Mouse (Mus musculus) urinary bladder, adult 2 months (tissue): ENCODE results near the gene Apeh. TPM values are rescaled to one million over a fixed set of nuclear protein-coding genes. Genes with fewer than 3 reads are reported as not detected.

Experiments
- DNase-seq: peaks from one replicate; pipeline ENCODE4 v3.0.0; 2022; ENCODE audit warnings: low spot score
- polyA plus RNA-seq: library from polyadenylated mRNA; depleted of rRNA; stranded (reverse); fragments of >200 nt; gene quantifications from 2 replicates; pipeline ENCODE4 v1.2.3, GENCODE M21; 2012; rRNA removed

The Apeh gene
- polyA plus RNA-seq, 1 experiment, result 64.1 TPM

DNA sequence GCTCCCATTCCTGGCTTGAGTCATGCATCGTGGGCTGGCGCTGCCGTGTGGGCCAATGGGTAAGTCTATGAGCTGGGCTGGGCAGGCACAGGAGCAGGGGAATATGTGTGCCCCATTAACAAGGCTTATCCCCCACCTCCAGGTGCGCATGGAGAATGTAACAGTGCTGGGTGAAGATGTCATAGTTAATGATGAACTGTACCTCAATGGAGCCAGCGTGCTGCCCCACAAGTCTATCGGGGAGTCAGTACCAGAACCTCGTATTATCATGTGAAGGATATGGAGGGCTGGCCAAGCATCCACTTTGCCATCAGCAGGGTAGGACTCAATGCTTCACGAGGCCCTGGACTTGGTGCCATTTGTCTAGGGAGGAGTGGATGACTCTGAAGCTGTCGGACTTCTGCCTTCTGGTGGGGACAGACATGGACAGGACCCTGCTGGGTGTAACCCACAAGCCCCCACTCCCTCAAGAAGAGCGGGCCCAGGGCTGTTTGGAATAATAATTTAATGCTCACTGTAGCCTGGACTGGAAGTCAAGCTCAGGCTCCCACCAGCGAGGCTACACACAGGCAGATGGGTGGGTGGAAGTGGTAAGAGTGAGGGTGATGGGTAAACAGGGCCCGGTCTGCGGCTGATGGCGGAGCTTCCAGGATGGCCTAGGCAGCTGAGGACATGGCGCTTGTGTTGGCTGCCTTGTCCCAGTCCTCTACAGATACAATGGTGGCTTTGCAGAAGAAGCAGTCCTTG is 43.0 kb downstream of the Apeh start:
- DNase-seq, result no peak

DNA sequence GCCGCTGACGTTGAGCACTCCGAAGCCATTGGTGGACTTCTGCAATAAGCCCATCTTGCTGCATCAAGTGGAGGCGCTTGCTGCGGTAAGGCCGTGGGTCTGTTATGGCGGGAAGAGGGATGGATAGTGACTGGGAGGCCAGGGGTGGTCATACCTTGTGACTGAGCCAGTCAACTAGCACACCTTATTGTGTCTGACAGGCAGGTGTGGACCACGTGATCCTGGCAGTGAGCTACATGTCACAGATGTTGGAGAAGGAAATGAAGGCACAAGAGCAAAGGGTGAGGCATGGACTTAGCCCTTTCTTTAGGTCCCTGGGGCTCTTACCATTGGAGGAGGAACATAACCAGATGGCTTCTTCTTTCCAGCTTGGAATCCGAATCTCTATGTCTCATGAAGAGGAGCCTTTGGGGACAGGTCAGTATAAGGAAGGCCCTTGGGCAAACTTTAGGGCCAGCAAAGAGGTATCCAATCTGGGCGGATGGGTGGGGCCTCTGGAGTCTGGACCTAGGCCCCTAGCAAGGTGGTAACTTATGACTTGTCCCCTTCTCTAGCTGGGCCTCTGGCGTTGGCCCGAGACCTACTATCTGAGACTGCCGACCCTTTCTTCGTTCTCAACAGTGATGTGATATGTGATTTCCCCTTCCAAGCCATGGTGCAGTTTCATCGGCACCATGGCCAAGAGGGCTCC is 44.7 kb downstream of the Apeh start:
- no peak for DNase-seq

DNA sequence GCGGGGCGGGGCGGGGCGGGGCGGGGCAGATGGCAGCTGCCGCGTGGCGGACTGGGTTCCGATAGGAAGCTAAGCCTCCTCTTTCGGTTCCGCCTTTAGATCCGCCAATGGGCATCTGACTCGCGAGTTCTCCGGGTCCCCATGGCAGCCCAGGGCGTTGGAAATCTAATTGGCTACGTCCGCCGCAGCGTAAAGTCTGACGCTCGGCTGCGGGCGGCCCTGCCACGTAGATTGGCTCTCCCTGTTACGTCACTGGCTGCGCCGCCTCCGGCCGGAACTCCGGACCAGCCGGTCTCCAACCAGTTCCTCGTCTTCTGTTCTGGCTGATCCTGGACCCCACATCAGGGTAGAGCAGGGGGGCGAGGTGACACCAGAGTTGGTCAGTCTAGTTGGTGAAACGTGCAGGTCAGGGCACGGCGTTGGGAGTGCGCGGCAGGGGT is 45.4 kb downstream of the Apeh start, which contains the start of gene Gmppb:
TSS of gene Gmppb (plus strand) at position 227 of the 440 bp plus-strand sequence.
- peak; percentile 84 for DNase-seq

DNA sequence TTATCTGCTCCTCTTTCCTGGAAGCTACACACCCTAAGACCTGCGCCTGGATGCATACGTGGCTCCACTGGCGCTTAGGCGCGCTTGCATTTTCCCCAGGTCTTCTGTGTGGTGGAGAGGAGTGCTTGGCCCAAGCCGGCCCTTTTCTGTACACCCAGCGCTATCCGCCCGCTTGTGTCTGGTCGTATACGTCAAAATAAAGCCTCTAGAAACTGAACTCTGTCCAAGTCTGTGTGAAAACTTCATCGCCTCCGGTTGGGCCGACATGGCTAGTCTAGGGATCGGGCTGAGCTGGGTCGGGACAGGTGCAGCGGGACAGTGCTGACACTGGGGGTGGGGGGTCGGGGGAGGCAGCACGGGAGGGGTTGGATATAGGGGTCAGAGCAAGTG is 45.8 kb downstream of the Apeh start:
- DNase-seq, result peak; percentile 41

DNA sequence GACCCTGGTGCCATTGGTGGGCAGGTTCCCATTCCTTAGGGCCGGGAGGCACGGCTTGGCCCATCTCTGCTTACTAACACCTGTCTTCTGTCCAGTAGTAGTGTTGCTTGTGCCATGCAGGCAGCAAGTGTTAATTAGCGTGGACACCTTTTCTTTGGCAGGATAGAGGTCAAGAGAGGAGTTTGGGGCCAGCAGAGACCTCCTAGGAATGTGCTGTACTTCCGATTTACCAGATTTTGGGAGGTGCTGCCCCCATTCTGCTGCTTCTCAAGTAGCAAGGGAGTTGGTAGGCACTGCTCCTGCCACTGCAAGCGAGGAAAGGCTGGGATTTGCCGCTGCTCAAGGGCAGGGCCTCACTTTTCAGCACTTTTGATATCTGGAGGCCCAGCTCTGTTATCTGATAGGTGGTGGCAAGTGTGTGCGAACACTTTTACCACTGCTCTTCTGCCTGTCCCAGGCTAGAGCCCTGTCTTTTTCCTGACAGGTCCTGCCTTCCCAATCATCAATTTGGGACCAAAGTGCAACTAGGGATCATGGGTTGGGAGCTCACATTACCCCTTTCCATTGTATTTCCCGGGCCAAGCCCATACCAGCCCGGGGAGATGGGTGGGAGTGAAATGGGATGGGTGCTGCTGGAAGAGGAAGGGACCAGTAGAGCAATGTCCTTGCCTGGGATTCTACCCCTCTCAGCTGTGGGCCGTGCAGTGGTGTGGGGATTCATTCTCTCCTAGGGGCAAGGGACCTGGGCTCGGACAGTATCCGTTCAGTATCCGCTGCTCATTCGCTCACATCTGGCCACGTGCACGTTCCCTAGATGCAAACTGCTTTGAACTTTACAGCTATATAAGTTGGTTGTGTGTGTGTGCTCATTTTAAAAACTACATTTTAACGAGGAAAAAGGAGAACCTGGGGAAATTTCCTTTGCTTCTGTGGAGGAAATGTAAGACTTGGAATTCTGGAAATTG is 46.5 kb downstream of the Apeh start:
- no peak for DNase-seq

DNA sequence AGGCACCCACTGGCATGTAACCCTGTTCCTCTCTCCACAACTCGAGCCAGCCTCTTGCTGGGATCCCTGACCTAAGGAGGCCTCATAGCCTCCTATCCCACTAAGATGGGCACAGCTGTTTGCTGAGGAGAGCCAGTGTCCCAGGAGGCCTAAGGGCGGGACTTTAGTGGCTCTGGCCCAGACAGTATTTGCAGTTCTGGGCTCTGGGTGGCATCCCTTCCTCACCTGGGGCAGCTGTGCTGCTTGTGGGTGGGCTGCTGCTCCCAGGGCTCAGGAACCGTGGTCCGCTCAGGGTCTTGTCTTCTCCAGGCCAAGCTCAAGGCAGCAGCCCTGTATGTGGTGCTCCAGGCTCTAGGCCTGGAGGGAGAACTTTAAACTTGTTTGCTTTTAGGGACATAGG is 47.8 kb downstream of the Apeh start:
- DNase-seq, result no peak

DNA sequence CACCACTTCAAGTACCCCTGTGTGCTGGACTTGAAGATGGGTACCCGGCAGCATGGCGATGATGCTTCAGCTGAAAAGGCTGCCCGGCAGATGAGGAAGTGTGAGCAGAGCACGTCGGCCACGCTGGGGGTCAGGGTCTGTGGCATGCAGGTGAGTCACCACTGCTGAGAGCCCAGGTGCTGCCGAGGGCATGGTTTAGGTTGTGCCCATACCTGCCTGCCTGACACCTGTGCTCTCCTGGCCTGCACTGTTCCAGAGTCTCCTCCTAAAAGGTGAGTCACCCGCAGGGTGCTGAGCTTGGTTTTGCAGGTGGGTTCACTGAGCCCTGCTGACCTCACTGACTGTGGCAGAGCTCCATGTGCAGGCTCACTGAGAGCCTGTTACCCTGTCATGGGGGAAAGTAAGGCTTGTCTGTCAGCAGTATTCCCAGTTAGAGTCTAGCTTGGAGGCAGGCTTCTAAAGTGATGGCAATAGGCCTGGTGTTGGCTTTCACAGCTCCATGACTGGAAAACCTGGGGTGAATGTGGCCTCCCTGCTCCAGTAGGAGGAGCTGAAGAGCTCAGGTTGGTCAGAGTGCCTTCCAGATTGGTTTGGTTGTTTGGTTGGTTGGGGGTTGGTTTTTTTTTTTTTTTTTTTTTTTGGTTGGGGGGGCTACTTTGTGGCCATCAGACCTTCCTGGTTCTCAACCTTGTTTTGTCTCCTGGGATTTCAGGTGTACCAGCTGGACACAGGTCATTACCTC is 49.5 kb downstream of the Apeh start:
- DNase-seq, result peak; percentile 33

Other genes starting within 250 kb of the Apeh start
- 52.9 and 53.1 TPM in 2 replicates for gene Rbm6, start 221.4 kb downstream of the Apeh start, polyA plus RNA-seq
- gene Mon1a, start 206.5 kb downstream of the Apeh start, polyA plus RNA-seq, result 33.2 and 35.4 TPM in 2 replicates
- gene Mst1r, start 187.7 kb downstream of the Apeh start, polyA plus RNA-seq, result 39.2 and 55.3 TPM in 2 replicates
- not detected in 2 replicates for gene Actl11, start 166.1 kb downstream of the Apeh start, polyA plus RNA-seq
- 0.12 and 0.15 TPM in 2 replicates for gene Camkv, start 158.9 kb downstream of the Apeh start, polyA plus RNA-seq
- 0.59 and 1.1 TPM in 2 replicates for gene Traip, start 144.5 kb downstream of the Apeh start, polyA plus RNA-seq
- gene Uba7, start 119.1 kb downstream of the Apeh start, polyA plus RNA-seq, result 62.1 and 75.1 TPM in 2 replicates
- gene Gm20661, start 111.5 kb downstream of the Apeh start, polyA plus RNA-seq, result 0.19 and 0.39 TPM in 2 replicates
- 8.6 and 11.0 TPM in 2 replicates for gene Inka1, start 108.7 kb downstream of the Apeh start, polyA plus RNA-seq
- 0.80 and 0.93 TPM in 2 replicates for gene Cdhr4, start 102.1 kb downstream of the Apeh start, polyA plus RNA-seq
- gene Gm20662, start 98.3 kb downstream of the Apeh start, polyA plus RNA-seq, result 2.1 and 2.5 TPM in 2 replicates
- 84.3 and 90.7 TPM in 2 replicates for gene Ip6k1, start 92.1 kb downstream of the Apeh start, polyA plus RNA-seq
- gene Gmppb, start 45.4 kb downstream of the Apeh start, polyA plus RNA-seq, result 18.8 and 23.9 TPM in 2 replicates
- gene Amigo3, start 41.4 kb downstream of the Apeh start, polyA plus RNA-seq, result 2.3 and 2.6 TPM in 2 replicates
- 5.6 and 6.2 TPM in 2 replicates for gene Mst1, start 14.2 kb downstream of the Apeh start, polyA plus RNA-seq
- 54.6 and 60.6 TPM in 2 replicates for gene Rnf123, start 11.3 kb downstream of the Apeh start, polyA plus RNA-seq
- gene Bsn, start 95.8 kb upstream of the Apeh start, polyA plus RNA-seq, result 0.41 and 0.44 TPM in 2 replicates
- gene Dag1, start 169.4 kb upstream of the Apeh start, polyA plus RNA-seq, result 38.3 and 71.9 TPM in 2 replicates
- gene Nicn1, start 195.8 kb upstream of the Apeh start, polyA plus RNA-seq, result 32.8 and 39.3 TPM in 2 replicates
- gene Amt, start 202.2 kb upstream of the Apeh start, polyA plus RNA-seq, result 34.0 and 35.5 TPM in 2 replicates
- gene Rhoa, start 211.5 kb upstream of the Apeh start, polyA plus RNA-seq, result 304 and 339 TPM in 2 replicates
- gene Tcta, start 211.6 kb upstream of the Apeh start, polyA plus RNA-seq, result 80.0 and 107 TPM in 2 replicates
- gene Gpx1, start 244.3 kb upstream of the Apeh start, polyA plus RNA-seq, result 703 and 735 TPM in 2 replicates